9 mouse cellular contexts compared by ENCODE assay signal in genomic region chr7:46935847-46936246, GRCm38 (mm10). TPM values are rescaled to one million over a fixed set of nuclear protein-coding genes. Genes with fewer than 3 reads are reported as not detected.
A peak's percentile ranks its signal among the peaks of the same experiment; 100 is the strongest.
DNase-seq lines count a peak whose midpoint lies in the region; ATAC-seq and TF ChIP-seq lines count a peak whose summit lies in the region.
"Had no signal": no experiment of that assay in that cellular context is flagged by ENCODE, and none has a peak within 500 bp of the region (broad histone marks: within the 10 kb centered on the region; RNA-seq: fewer than 3 reads in every experiment).

No protein-coding gene starts in this region.

- no peaks in the 10 kb centered on the region for H3K27me3 ChIP-seq in thymus, adult 2 months (ENCODE audit: control insufficient read depth, insufficient read depth, low read length)
- H3K27me3 ChIP-seq in hindbrain, postnatal 0 days (ENCODE audit: insufficient read depth, low read length) = no peaks in the 10 kb centered on the region

- peak; percentile 67 for ATAC-seq in hindbrain, postnatal 0 days

- H3K27ac ChIP-seq in thymus, adult 2 months (ENCODE audit: control insufficient read depth, insufficient read depth, low read length) = no peak overlapping the region
- no peak overlapping the region for H3K27ac ChIP-seq in hindbrain, postnatal 0 days

- 49% methylated on average over 4 of the region's 4 CpGs for WGBS in thymus, adult 2 months
- WGBS in hindbrain, postnatal 0 days = 42% methylated on average over 4 of the region's 4 CpGs

- peaks cover 18% of the 10 kb centered on the region; the same call in 1 of the 2 replicates for H3K36me3 ChIP-seq in thymus, adult 2 months (ENCODE audit: control insufficient read depth, insufficient read depth, low read length)
- peaks cover 12% of the 10 kb centered on the region for H3K36me3 ChIP-seq in hindbrain, postnatal 0 days (ENCODE audit: insufficient read depth, low read length)

- H3K4me3 ChIP-seq in thymus, adult 2 months (ENCODE audit: control insufficient read depth, insufficient read depth, low read length) = no peak overlapping the region
- no peak overlapping the region for H3K4me3 ChIP-seq in hindbrain, postnatal 0 days (ENCODE audit: low read length)

- no peaks in the 10 kb centered on the region for H3K4me1 ChIP-seq in thymus, adult 2 months (replicated peaks; ENCODE audit: control insufficient read depth, insufficient read depth, low read length)
- H3K4me1 ChIP-seq in hindbrain, postnatal 0 days (ENCODE audit: insufficient read depth, low read length) = no peaks in the 10 kb centered on the region

- no peak overlapping the region for H3K9ac ChIP-seq in hindbrain, postnatal 0 days (replicated peaks; ENCODE audit: low read length)

- intact Hi-C loops in gastrocnemius, postnatal 14 days (cut with DNase I; ENCODE audit: low total_unique reads) = no loop called here

- peak; percentile 6 for DNase-seq in gastrocnemius, postnatal 14 days
- DNase-seq in gastrocnemius, adult 18-20 months (ENCODE audit: low spot score) = no peak
- DNase-seq in thymus, postnatal 0 days (ENCODE audit: low spot score) = peak; percentile 20
- DNase-seq in thymus, adult 2 months = no peak
- peak; percentile 77 for DNase-seq in hindbrain, postnatal 0 days (ENCODE audit: low spot score)
- peak; percentile 27 to 48 for DNase-seq in lung, postnatal 4 days
- no peak for DNase-seq in urinary bladder, postnatal 25 days (ENCODE audit: low spot score)
- DNase-seq in thymus, adult 18-20 months = no peak

- no peak for TF ChIP-seq POLR2A in thymus, adult 2 months (IDR thresholded peaks at IDR 0.05; ENCODE audit: control insufficient read depth, extremely low read depth, insufficient read depth, low read length, poor library complexity)

- H3K9me3 ChIP-seq in hindbrain, postnatal 0 days (ENCODE audit: low read length) = no peaks in the 10 kb centered on the region

- no peak overlapping the region for H3K4me2 ChIP-seq in hindbrain, postnatal 0 days (ENCODE audit: low read depth, low read length)

- no peak for TF ChIP-seq CTCF in thymus, adult 2 months (IDR thresholded peaks at IDR 0.05; ENCODE audit: borderline replicate concordance, control insufficient read depth, extremely low read depth, insufficient read depth, low read length, poor library complexity)
- TF ChIP-seq CTCF in hindbrain, postnatal 0 days (IDR thresholded peaks at IDR 0.05; ENCODE audit: low read depth) = peak; percentile 69

RNA-seq across cellular contexts. Expression of gene Tsg101, which starts 16.1 kb away (rescaled TPM):
- total RNA-seq in gastrocnemius, postnatal 14 days (2021) = 10 to 100 TPM; 43.4 to 49.2 TPM
- total RNA-seq in gastrocnemius, adult 18-20 months (2021) = 10 to 100 TPM; 54.4 to 59.1 TPM
- 145 and 152 TPM in 2 replicates for polyA plus RNA-seq in thymus, postnatal 0 days (2015; fragmentation: Nextera tagmentation; extraction: Ambion mirVana)
- 113 and 123 TPM in 2 replicates for polyA plus RNA-seq in thymus, adult 2 months (2012; rRNA removed)
- total RNA-seq in hindbrain, postnatal 0 days (2014; rRNA removed) = 83.7 and 105 TPM in 2 replicates
- polyA plus RNA-seq in hindbrain, postnatal 0 days (2015; fragmentation: Nextera tagmentation; extraction: Ambion mirVana) = 272 and 279 TPM in 2 replicates

RNA-seq across cellular contexts. Expression of gene Uevld, which starts 22.5 kb away (rescaled TPM):
- 10 to 100 TPM; 10.2 TPM for total RNA-seq in gastrocnemius, postnatal 14 days (2021)
- 10 to 100 TPM; 10.5 to 11.5 TPM for total RNA-seq in gastrocnemius, adult 18-20 months (2021)
- 6.1 and 6.4 TPM in 2 replicates for polyA plus RNA-seq in thymus, postnatal 0 days (2015; fragmentation: Nextera tagmentation; extraction: Ambion mirVana)
- 4.0 and 4.3 TPM in 2 replicates for polyA plus RNA-seq in thymus, adult 2 months (2012; rRNA removed)
- total RNA-seq in hindbrain, postnatal 0 days (2014; rRNA removed) = 8.4 and 10.1 TPM in 2 replicates
- 5.0 and 5.4 TPM in 2 replicates for polyA plus RNA-seq in hindbrain, postnatal 0 days (2015; fragmentation: Nextera tagmentation; extraction: Ambion mirVana)

RNA-seq across cellular contexts. Expression of gene Gm9999, which starts 47.5 kb away (rescaled TPM):
- not detected for total RNA-seq in gastrocnemius, postnatal 14 days (2021)
- total RNA-seq in gastrocnemius, adult 18-20 months (2021) = not detected
- not detected in 2 replicates for polyA plus RNA-seq in thymus, postnatal 0 days (2015; fragmentation: Nextera tagmentation; extraction: Ambion mirVana)
- 0.54 TPM in 1 of 2 replicates, not detected in the other for polyA plus RNA-seq in thymus, adult 2 months (2012; rRNA removed)
- not detected in 2 replicates for total RNA-seq in hindbrain, postnatal 0 days (2014; rRNA removed)
- not detected in 2 replicates for polyA plus RNA-seq in hindbrain, postnatal 0 days (2015; fragmentation: Nextera tagmentation; extraction: Ambion mirVana)
- total RNA-seq: layer of hippocampus, postnatal 14 days had no signal

Comparison
In these comparisons a context has a peak if more than half of its experiments do, and no peak if none do; other contexts are left out.
1. DNase-seq: peak in gastrocnemius, postnatal 14 days (single experiment), thymus, postnatal 0 days (single experiment), hindbrain, postnatal 0 days (single experiment) and lung, postnatal 4 days (2 of 2); none in gastrocnemius, adult 18-20 months (single experiment), thymus, adult 2 months (single experiment), urinary bladder, postnatal 25 days (single experiment) and thymus, adult 18-20 months (0 of 2).